Mouse (Mus musculus) liver, embryonic 16.5 days (tissue): Measurements from ENCODE around the gene Pnn. TPM values are rescaled to one million over a fixed set of nuclear protein-coding genes. Genes with fewer than 3 reads are reported as not detected.

Source experiments
- polyA plus RNA-seq: library from polyadenylated mRNA; unstranded; fragments of >200 nt; fragmentation: Nextera tagmentation; extraction: Ambion mirVana; gene quantifications from 2 replicates; pipeline ENCODE4 v1.2.1, GENCODE M21; 2015

The Pnn gene
- polyA plus RNA-seq, 1 experiment from 2014 or later, result 25.1 TPM

Other genes starting within 250 kb of the Pnn start
- gene Sec23a, start 54.9 kb upstream of the Pnn start, polyA plus RNA-seq, result 28.6 and 29.5 TPM in 2 replicates
- 15.7 and 18.9 TPM in 2 replicates for gene Gemin2, start 53.5 kb upstream of the Pnn start, polyA plus RNA-seq
- gene Trappc6b, start 5.4 kb upstream of the Pnn start, polyA plus RNA-seq, result 45.9 and 51.2 TPM in 2 replicates
- gene Mia2, start 28.9 kb downstream of the Pnn start, polyA plus RNA-seq, result 53.3 and 56.2 TPM in 2 replicates
- 2.8 and 3.2 TPM in 2 replicates for gene Fbxo33, start 152.8 kb downstream of the Pnn start, polyA plus RNA-seq